Mouse (Mus musculus) embryonic facial prominence, embryonic 14.5 days (tissue): ENCODE data around the gene Faap20. TPM values are rescaled to one million over a fixed set of nuclear protein-coding genes. Genes with fewer than 3 reads are reported as not detected.

Source experiments
- ATAC-seq: fragments of 200-750 bp; cut with Nextera tagmentation; 2 replicates; pipeline ENCODE4 v1.8.0; 2017; ENCODE audit warnings: low read depth, moderate number of reproducible peaks, moderate TSS enrichment
- DNase-seq: peaks from one replicate; pipeline ENCODE4 v3.0.0-alpha.2; 2015; ENCODE audit warnings: low spot score
- H3K27ac ChIP-seq: fragments of 300-500 bp; sonication (generic); replicated peaks from 2 replicates; pipeline ENCODE4 v1.5.1; 2014; ENCODE audit warnings: low read depth, mild to moderate bottlenecking, low read length, moderate library complexity
- H3K27me3 ChIP-seq: fragments of 300-500 bp; sonication (generic); replicated peaks from 2 replicates; pipeline ENCODE4 v1.6.1; 2014; ENCODE audit warnings: low read length; ENCODE audit not compliant: control insufficient read depth, insufficient read depth
- H3K36me3 ChIP-seq: fragments of 300-500 bp; sonication (generic); 2 replicates; pipeline ENCODE4 v1.6.1; 2014; ENCODE audit warnings: low read length, mixed read lengths; ENCODE audit not compliant: control insufficient read depth, insufficient read depth
- H3K4me1 ChIP-seq: fragments of 300-500 bp; sonication (generic); 2 replicates; pipeline ENCODE4 v1.6.1; 2014; ENCODE audit warnings: antibody characterized with exemption, low read length; ENCODE audit not compliant: control insufficient read depth, insufficient read depth
- H3K4me2 ChIP-seq: fragments of 300-500 bp; sonication (generic); 2 replicates; pipeline ENCODE4 v1.6.1; 2014; ENCODE audit warnings: low read depth, mild to moderate bottlenecking, low read length, moderate library complexity, mixed read lengths
- H3K4me3 ChIP-seq: fragments of 300-500 bp; sonication (generic); 2 replicates; pipeline ENCODE4 v1.5.1; 2014; ENCODE audit warnings: low read depth, mild to moderate bottlenecking, low read length
- H3K9ac ChIP-seq: fragments of 300-500 bp; sonication (generic); 2 replicates; pipeline ENCODE4 v1.6.1; 2014; ENCODE audit warnings: low read depth, mild to moderate bottlenecking, low read length, moderate library complexity, mixed read lengths
- H3K9me3 ChIP-seq: fragments of 300-500 bp; sonication (generic); 2 replicates; pipeline ENCODE4 v1.6.1; 2016; ENCODE audit warnings: low read length; ENCODE audit not compliant: control insufficient read depth
- WGBS: fragments of 180-500 bp; shearing (Covaris S2); extraction: QIAGEN DNeasy Blood & Tissue Kit; methylation state at CpG from one replicate; pipeline ENCODE4 v1.1.7; 2014; 5-methylcytosine and 5-hydroxymethylcytosine counted together
- polyA plus RNA-seq: library from polyadenylated mRNA; unstranded; fragments of >200 nt; fragmentation: Nextera tagmentation; extraction: Ambion mirVana; gene quantifications from 2 replicates; pipeline ENCODE4 v1.2.1, GENCODE M21; 2014

The Faap20 gene
- polyA plus RNA-seq, 1 experiment from 2014 or later, result 66.1 TPM

DNA sequence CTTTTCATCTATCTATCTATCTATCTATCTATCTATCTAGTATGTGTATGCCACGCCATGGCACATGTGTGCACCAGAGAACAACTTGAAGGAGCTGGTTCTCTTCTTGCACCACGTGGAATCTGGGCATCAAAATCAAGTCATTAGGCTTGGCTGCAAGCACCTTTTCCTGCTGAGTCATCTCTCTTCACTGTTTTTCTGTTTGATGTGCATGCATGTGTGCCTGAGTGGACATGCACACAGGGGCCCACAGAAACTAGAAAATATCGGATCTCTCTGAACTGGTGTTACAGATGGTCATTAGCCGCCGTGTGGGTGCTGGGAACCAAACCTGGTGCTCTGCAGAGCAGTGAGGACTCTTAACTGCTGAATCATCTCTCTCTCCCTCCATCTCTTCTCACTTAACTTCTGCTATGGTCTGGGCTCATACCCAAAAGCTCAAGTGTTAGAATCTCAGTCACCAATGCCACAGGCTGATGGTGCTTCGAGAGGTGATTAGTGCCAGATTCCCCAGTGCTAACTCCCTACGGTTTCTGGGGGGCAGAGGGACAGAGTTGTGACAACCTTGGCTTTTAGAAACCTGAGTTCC, 55.0 kb downstream of the Faap20 start:
- no peak overlapping the region for H3K4me3 ChIP-seq
- no peaks in the 10 kb centered on the region for H3K36me3 ChIP-seq
- no peaks in the 10 kb centered on the region; the same call in 1 of the 2 replicates for H3K4me1 ChIP-seq
- no peak overlapping the region for H3K27ac ChIP-seq
- WGBS, result 82% methylated on average over 7 of the region's 7 CpGs
- DNase-seq (no peak), ATAC-seq (no peak)
- no peak overlapping the region for H3K9ac ChIP-seq
- H3K27me3 ChIP-seq, result no peaks in the 10 kb centered on the region
- H3K9me3 ChIP-seq, result no peaks in the 10 kb centered on the region
- H3K4me2 ChIP-seq, result no peak overlapping the region

DNA sequence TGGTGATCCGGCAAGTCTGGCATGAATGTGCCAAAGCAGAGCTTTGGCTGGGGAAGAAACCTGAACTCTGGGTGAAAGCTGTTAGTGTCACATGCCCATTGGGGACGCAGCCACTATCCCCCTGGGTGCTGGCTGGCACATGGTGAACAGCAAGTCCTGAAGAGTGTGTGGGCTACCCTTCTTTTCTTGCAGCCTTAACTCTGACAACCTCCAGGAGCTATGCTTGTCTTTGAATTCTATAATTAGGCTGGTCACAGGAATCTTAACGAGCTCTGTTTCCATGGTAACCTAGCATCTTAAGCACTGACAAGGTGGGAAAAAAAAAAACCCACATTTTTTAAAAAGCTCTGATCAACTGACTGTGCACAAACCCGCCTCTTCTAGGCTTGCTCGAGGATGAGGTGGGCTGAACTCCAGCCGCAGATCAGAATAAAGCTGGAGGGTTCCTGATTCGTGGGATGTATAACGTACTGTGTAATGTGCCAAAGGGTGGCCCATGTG, 56.0 kb downstream of the Faap20 start:
- no peak for ATAC-seq
- H3K4me1 ChIP-seq, result no peaks in the 10 kb centered on the region; the same call in 1 of the 2 replicates
- no peak overlapping the region for H3K9ac ChIP-seq
- no peaks in the 10 kb centered on the region for H3K9me3 ChIP-seq
- WGBS, result 50% methylated on average over 8 of the region's 8 CpGs
- H3K27ac ChIP-seq, result no peak overlapping the region
- H3K4me2 ChIP-seq, result no peak overlapping the region
- no peaks in the 10 kb centered on the region for H3K27me3 ChIP-seq
- no peaks in the 10 kb centered on the region for H3K36me3 ChIP-seq
- H3K4me3 ChIP-seq, result no peak overlapping the region
- DNase-seq, result peak; percentile 29

Other genes with a start within 250 kb of the Faap20 start
- 9.8 and 11.2 TPM in 2 replicates for gene Plch2, start 193.0 kb upstream of the Faap20 start, polyA plus RNA-seq
- 5.8 and 7.3 TPM in 2 replicates for gene Pex10, start 182.8 kb upstream of the Faap20 start, polyA plus RNA-seq
- gene Rer1, start 163.4 kb upstream of the Faap20 start, polyA plus RNA-seq, result 180 and 187 TPM in 2 replicates
- gene Morn1, start 163.2 kb upstream of the Faap20 start, polyA plus RNA-seq, result 3.9 and 4.7 TPM in 2 replicates
- gene Ski, start 27.2 kb upstream of the Faap20 start, polyA plus RNA-seq, result 34.1 and 34.9 TPM in 2 replicates
- gene Prkcz, start 111.6 kb downstream of the Faap20 start, polyA plus RNA-seq, result 9.8 and 10.2 TPM in 2 replicates
- gene Gabrd, start 148.3 kb downstream of the Faap20 start, polyA plus RNA-seq, result not detected in 2 replicates
- 4.4 and 4.5 TPM in 2 replicates for gene Cfap74, start 159.4 kb downstream of the Faap20 start, polyA plus RNA-seq
- gene Tmem52, start 219.3 kb downstream of the Faap20 start, polyA plus RNA-seq, result 0.54 and 1.3 TPM in 2 replicates
- gene Gnb1, start 241.6 kb downstream of the Faap20 start, polyA plus RNA-seq, result 448 and 484 TPM in 2 replicates